Mouse (Mus musculus) liver, embryonic 14.5 days (tissue): ENCODE measurements at regions not wholly inside any gene's neighbourhood (a gene's known extent, or its start where the extent isn't known, plus 50 kb on each side); places are given as distances from the start of the nearest gene placed in this dataset.

Source experiments
- ATAC-seq: fragments of 200-750 bp; cut with Nextera tagmentation; 2 replicates; pipeline ENCODE4 v1.8.0; 2017; ENCODE audit warnings: moderate number of reproducible peaks, mild to moderate bottlenecking, moderate library complexity; ENCODE audit not compliant: insufficient read depth
- DNase-seq, 3 experiments: peaks; one replicate each; pipeline ENCODE4 v3.0.0-alpha.2; 2012 to 2013; ENCODE audit warnings: low read depth in 3 of 3, low spot score in 3 of 3
- H3K27ac ChIP-seq: fragments of 300-500 bp; sonication (generic); 2 replicates; pipeline ENCODE4 v1.5.1; 2014; ENCODE audit warnings: moderate library complexity, mild to moderate bottlenecking, control low read depth, inconsistent platforms
- H3K27me3 ChIP-seq: fragments of 300-500 bp; sonication (generic); 2 replicates; pipeline ENCODE4 v1.6.1; 2014; ENCODE audit warnings: mild to moderate bottlenecking, low read length, moderate library complexity; ENCODE audit not compliant: control insufficient read depth, insufficient read depth
- H3K36me3 ChIP-seq: fragments of 300-500 bp; sonication (generic); replicated peaks from 2 replicates; pipeline ENCODE4 v1.6.1; 2014; ENCODE audit warnings: low read depth; ENCODE audit not compliant: control insufficient read depth, insufficient read depth
- H3K4me1 ChIP-seq, 2 experiments: fragments of 200-500 bp in 1 of 2; fragments of 300-500 bp in 1 of 2; sonication (generic) in 1 of 2; replicated peaks; 2 replicates each; pipeline ENCODE4 v1.6.1; 2012 to 2014; ENCODE audit warnings: antibody characterized with exemption in 1 of 2, inconsistent platforms in 1 of 2, low read length in 1 of 2; ENCODE audit not compliant: control insufficient read depth in 2 of 2, insufficient read depth in 2 of 2
- H3K4me2 ChIP-seq: fragments of 300-500 bp; sonication (generic); 2 replicates; pipeline ENCODE4 v1.6.1; 2014; ENCODE audit warnings: low read depth, mild to moderate bottlenecking, control low read depth, moderate library complexity
- H3K4me3 ChIP-seq, 2 experiments: fragments of 200-500 bp in 1 of 2; fragments of 300-500 bp in 1 of 2; sonication (generic) in 1 of 2; 2 replicates each; pipeline ENCODE4 v1.5.1; 2012 to 2014; ENCODE audit warnings: low read depth in 2 of 2, low read length in 2 of 2, mild to moderate bottlenecking in 2 of 2, control low read depth in 1 of 2, inconsistent platforms in 1 of 2, moderate library complexity in 1 of 2; ENCODE audit not compliant: insufficient read depth in 1 of 2
- H3K9ac ChIP-seq: fragments of 300-500 bp; sonication (generic); replicated peaks from 2 replicates; pipeline ENCODE4 v1.6.1; 2014; ENCODE audit warnings: mild to moderate bottlenecking, control low read depth, moderate library complexity
- H3K9me3 ChIP-seq: fragments of 300-500 bp; sonication (generic); 2 replicates; pipeline ENCODE4 v1.6.1; 2016; ENCODE audit warnings: low read length, mixed read lengths; ENCODE audit not compliant: control insufficient read depth
- CTCF ChIP-seq: IDR thresholded peaks from 2 replicates; pipeline ENCODE4 v1.5.1; 2016; ENCODE audit warnings: antibody characterized with exemption, low read depth, control low read depth
- EP300 ChIP-seq: IDR thresholded peaks from 2 replicates; pipeline ENCODE4 v1.6.1; 2016; ENCODE audit warnings: antibody characterized with exemption, low read depth
- WGBS: fragments of 180-500 bp; shearing (Covaris S2); extraction: QIAGEN DNeasy Blood & Tissue Kit; methylation state at CpG from one replicate; pipeline ENCODE4 v1.1.7; 2014; ENCODE audit not compliant: insufficient replicate concordance; 5-methylcytosine and 5-hydroxymethylcytosine counted together

DNA sequence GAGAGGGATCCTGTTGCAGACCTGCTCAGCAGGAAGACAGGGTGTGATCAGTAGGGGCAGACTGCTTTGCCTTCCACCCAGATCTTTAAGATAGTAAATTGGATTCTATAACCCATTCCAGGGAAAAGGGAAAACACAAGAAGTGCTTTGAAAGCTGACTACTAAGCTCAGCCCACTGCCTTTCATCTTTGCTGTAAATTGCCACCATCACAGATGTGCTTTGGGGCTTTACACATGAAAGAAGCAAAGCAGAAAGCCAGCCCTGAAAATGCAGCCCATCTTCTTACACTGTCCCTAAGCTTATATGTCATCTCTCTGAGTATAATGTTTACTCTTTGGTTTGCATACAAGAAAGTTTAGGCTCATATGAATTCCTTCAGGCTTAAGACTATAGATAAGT lies 283.6 kb downstream of the Tm4sf1 start:
- TF ChIP-seq CTCF (no peak), EP300 (no peak)
- no peak overlapping the region for H3K4me3 ChIP-seq
- H3K4me1 ChIP-seq = no peaks in the 10 kb centered on the region
- ATAC-seq (no peak), DNase-seq (no peak)
- no peak overlapping the region for H3K27ac ChIP-seq
- H3K36me3 ChIP-seq = no peaks in the 10 kb centered on the region
- H3K4me2 ChIP-seq = no peak overlapping the region
- no peak overlapping the region for H3K9ac ChIP-seq
- H3K27me3 ChIP-seq = no peaks in the 10 kb centered on the region
- H3K9me3 ChIP-seq = no peaks in the 10 kb centered on the region

DNA sequence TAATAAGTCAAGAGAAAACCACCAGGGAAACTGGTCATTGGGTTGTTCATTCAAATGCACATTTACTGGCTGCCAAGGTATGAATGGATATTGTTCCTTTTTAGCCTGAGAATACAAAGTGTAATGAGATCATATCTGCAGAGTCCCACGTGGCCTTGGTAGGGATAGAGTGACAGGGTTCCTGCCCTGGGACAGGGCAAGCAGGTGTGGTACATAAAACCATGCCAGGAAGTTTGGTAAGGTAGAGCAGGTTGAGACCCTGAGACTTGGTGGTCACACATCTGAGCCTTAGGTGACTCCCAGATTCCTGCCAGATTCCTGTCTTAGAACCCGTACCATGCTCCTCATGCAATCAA lies 320.5 kb downstream of the Tm4sf1 start:
- no peaks in the 10 kb centered on the region for H3K9me3 ChIP-seq
- ATAC-seq = no peak

GRCm38 (mm10) chr3:56980593-56981304 lies 321.0 kb downstream of the Tm4sf1 start:
- 54% methylated on average over 3 of the region's 3 CpGs for WGBS
- no peak for ATAC-seq
- no peak overlapping the region for H3K9ac ChIP-seq
- H3K36me3 ChIP-seq = no peaks in the 10 kb centered on the region
- no peak overlapping the region for H3K27ac ChIP-seq
- H3K27me3 ChIP-seq = no peaks in the 10 kb centered on the region
- H3K9me3 ChIP-seq = no peaks in the 10 kb centered on the region
- no peak for TF ChIP-seq EP300
- TF ChIP-seq CTCF = no peak
- no peak for DNase-seq
- H3K4me3 ChIP-seq = no peak overlapping the region
- H3K4me1 ChIP-seq = no peaks in the 10 kb centered on the region
- H3K4me2 ChIP-seq = no peak overlapping the region

More for the DNA sequence above, 320.5 kb downstream of the Tm4sf1 start:
- Histone ChIP-seq H3K9ac (no peak overlapping the region), H3K4me1 (no peaks in the 10 kb centered on the region), H3K27ac (no peak overlapping the region), H3K4me3 (no peak overlapping the region), H3K36me3 (no peaks in the 10 kb centered on the region), H3K4me2 (no peak overlapping the region), H3K27me3 (no peaks in the 10 kb centered on the region)
- no peak for TF ChIP-seq EP300
- TF ChIP-seq CTCF = no peak
- WGBS = 63% methylated on average over 2 of the region's 2 CpGs
- no peak for DNase-seq

- DNase-seq (no peak), ATAC-seq (no peak)
- Histone ChIP-seq H3K9me3 (no peaks in the 10 kb centered on the region), H3K36me3 (no peaks in the 10 kb centered on the region), H3K4me2 (no peak overlapping the region), H3K4me1 (no peaks in the 10 kb centered on the region), H3K27me3 (no peaks in the 10 kb centered on the region), H3K4me3 (no peak overlapping the region), H3K27ac (no peak overlapping the region), H3K9ac (no peak overlapping the region)
- TF ChIP-seq EP300 (no peak), CTCF (no peak)
- WGBS = 19% methylated on average over 1 of the region's 1 CpGs
Observed at GRCm38 (mm10) chr3:56966008-56966407, 335.8 kb downstream of the Tm4sf1 start.

DNA sequence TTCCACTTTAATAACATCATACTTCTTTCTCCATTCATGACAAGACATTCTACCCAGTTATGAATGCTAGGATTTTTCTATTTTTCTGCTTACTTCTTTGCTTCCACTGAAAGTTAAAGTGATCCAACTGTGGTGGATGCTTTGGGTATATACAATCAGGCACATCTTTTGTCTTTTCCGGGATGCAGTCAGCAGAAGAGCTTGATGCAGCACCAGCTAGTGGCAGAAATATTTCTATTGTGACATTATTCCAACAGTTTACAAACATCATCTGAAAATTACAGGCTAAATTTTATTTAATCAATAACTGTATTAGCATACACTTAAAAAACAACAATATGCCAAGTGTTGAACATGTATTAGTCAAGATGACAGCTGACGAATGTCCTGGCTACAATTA lies 336.3 kb downstream of the Tm4sf1 start:
- no peaks in the 10 kb centered on the region for H3K36me3 ChIP-seq
- H3K27me3 ChIP-seq = no peaks in the 10 kb centered on the region
- 56% methylated on average over 2 of the region's 2 CpGs for WGBS
- H3K9ac ChIP-seq = no peak overlapping the region
- DNase-seq (no peak), ATAC-seq (no peak)
- no peak overlapping the region for H3K4me3 ChIP-seq
- no peaks in the 10 kb centered on the region for H3K9me3 ChIP-seq
- no peaks in the 10 kb centered on the region for H3K4me1 ChIP-seq
- H3K4me2 ChIP-seq = no peak overlapping the region
- no peak overlapping the region for H3K27ac ChIP-seq
- TF ChIP-seq EP300 (no peak), CTCF (no peak)
